Mouse (Mus musculus) embryonic stem cell, embryonic (primary cell): Measurements from ENCODE around the gene Cd300ld2.
"Not testable (repeated sequence)": the region's sequence is repeated elsewhere in the genome, so short reads cannot be mapped to it uniquely, and the experiment has no call there.

ENCODE experiments used
- CTCF ChIA-PET, 4 experiments: fragments of 300-600 bp in 2 of 4; fragments of 350-600 bp in 2 of 4; sonication (Branson Sonifier 250); formaldehyde crosslinking; loops; one replicate each; lab custom pipeline; 2022; ENCODE audit warnings: inconsistent platforms in 2 of 4; lab: Charles Lee
- POLR2A ChIA-PET, 4 experiments: fragments of 300-600 bp in 2 of 4; fragments of 350-600 bp in 2 of 4; sonication (Branson Sonifier 250); formaldehyde crosslinking; loops; one replicate each; lab custom pipeline; 2022; ENCODE audit warnings: antibody characterized with exemption in 4 of 4, inconsistent platforms in 1 of 4; lab: Charles Lee

Gene Cd300ld2

DNA sequence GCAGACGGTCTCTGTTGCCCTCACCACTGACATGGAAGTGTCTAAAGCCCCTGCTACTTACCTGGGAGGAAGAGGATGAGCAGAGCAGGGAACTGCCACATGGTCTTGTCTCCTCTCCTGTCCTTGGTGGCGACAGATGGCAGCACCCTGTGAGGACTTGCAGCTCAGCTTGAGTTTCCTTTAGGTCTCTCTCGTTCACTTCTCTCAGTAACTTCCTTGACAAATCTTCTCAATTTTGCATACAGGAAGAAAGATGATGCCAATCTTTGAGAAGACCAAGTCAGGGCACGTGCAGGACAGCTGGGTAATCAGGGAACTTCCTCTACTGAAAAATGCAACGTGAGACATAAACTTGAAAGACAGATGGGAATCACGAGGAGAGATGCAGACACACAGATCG is at the start of gene Cd300ld2:
Gene Cd300ld2 (minus strand): TSS at position 101 of the 400 bp plus-strand sequence.
- POLR2A ChIA-PET, CTCF ChIA-PET: not testable (repeated sequence)

DNA sequence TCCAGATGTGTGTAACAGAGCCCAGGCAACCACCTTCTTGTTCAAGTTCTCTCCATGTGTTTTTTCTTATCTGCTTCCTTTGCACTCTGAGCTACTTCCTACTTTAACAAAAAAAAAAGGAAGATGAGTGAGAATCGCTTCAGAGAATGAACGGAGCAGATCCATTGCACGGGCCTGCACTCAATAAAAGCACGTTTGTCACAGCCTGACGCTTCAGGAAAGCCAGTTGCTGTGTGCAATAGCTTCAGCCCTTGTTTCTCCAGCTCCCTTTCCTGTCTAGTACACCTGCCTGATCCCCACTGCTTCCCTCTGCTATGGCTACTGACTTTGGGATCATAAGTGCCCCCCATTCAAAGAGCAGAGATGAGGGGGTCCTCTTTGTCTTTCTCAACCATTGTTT is 46.1 kb upstream of the Cd300ld2 start, which contains the start of gene Cd300e:
Gene Cd300e (minus strand): TSS at position 101 of the 400 bp plus-strand sequence.
- POLR2A ChIA-PET = interaction anchor here in 1 of 4 experiments (2.5 kb wide), 1 partner anchor 10 kb away, joined by 12 read pairs; no protein-coding TSS in a partner anchor
- CTCF ChIA-PET = interaction anchor here in 3 of 4 experiments (0.6 kb wide), 4 partner anchors 12 to 1352 kb away, joined by 3 to 5 read pairs (median 3); partner anchors contain the start of gene Cpsf4l (in 1 of the 3)

DNA sequence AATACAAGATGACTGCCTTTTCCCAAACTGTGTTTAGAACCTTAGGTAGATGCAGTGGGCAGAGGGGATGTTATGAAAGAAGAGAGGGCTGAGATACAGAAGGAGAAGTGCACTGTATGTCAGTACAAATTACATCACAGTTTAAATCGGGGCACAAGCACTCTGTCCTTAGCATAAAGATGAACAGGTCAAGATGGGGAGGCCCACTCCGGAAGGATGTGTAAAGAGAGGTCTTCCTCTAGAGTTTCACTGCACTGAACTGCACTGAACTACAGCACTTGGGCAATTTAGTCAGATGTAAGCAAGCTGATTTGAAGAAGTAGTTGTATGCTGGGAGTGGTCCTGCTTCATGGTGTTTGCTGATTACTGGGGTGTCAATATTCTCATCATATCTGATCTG is 43.8 kb upstream of the Cd300ld2 start:
- CTCF ChIA-PET = interaction anchor here in 1 of 4 experiments (1.0 kb wide), 1 partner anchor 11 kb away, joined by 5 read pairs; no protein-coding TSS in a partner anchor

DNA sequence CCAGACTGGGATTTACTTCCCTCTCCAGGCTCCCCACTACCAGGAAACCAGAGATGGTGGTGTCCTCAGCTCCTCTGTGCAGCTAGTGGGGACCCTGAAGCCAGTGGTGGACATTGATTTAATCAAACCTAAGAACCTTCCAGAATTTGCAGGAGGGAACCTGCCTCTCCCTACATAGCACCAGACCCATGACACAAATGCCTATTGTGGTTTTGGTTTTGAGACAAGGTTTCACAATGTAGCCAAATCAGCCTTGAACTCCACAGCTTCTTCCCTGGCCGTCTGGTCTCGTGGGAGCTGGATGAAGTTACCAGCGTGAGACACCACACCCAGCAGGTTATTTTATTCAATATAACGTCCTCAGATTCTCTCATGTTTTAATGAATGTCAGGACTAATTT is 42.7 kb upstream of the Cd300ld2 start:
- ChIA-PET POLR2A (interaction anchor here in 1 of 4 experiments (0.7 to 1.6 kb wide), 2 partner anchors 93 to 591 kb away, joined by 3 to 5 read pairs; no protein-coding TSS in a partner anchor), CTCF (interaction anchor here in 1 of 4 experiments (0.6 kb wide), 1 partner anchor 100 kb away, joined by 3 read pairs; no protein-coding TSS in a partner anchor)

More for the DNA sequence above, 43.8 kb upstream of the Cd300ld2 start:
- POLR2A ChIA-PET = interaction anchor here in 1 of 4 experiments (1.6 kb wide), 1 partner anchor 92 kb away, joined by 3 read pairs; no protein-coding TSS in a partner anchor

DNA sequence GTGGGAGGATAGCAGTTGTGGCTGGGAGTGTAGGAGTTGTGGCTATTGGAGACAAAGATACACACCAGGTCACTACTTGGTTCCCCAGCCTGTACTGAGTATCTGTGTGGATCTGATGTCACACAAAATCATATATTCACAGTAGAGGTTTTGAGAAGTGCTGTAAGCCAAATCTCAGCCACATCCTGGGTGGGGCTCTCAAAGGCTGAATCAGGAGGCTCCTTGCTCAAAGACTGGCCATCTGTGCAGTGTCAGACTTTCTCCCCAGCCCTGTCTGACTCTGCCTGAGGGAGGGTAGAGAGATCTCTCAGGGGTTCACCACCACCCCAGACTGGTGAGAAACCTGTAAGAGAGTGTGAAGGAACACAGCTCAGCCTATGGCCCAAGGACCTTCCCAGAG is 38.5 kb upstream of the Cd300ld2 start:
- ChIA-PET CTCF (no interaction called here), POLR2A (no interaction called here)

DNA sequence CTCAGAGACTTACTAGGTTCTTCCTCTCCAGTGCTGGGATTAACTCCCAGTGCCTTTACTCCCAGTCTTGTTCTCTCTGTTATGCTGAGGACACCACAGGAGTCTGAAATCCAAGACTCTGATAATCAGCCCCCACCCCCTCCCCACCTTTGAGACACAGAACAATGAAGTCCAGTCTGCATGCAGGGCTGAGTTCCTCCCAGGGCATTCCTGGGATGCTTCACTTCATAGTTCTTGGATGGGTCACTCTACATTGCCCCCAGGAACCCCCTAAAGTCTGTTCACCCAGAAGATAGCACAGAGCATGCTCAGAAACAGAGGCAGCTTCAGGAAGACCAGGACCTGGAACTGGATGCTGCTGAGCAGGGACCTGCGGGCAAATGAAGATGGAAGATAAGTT is 37.0 kb upstream of the Cd300ld2 start:
- ChIA-PET POLR2A (interaction anchor here in 3 of 4 experiments (0.6 to 2.7 kb wide), 4 partner anchors 9 to 308 kb away, joined by 4 to 12 read pairs (median 8); partner anchors contain the start of genes Cd300e (in 1 of the 3) and Cd300ld (in 1 of the 3)), CTCF (interaction anchor here in 1 of 4 experiments (1.7 kb wide), 1 partner anchor 18 kb away, joined by 4 read pairs; no protein-coding TSS in a partner anchor)

DNA sequence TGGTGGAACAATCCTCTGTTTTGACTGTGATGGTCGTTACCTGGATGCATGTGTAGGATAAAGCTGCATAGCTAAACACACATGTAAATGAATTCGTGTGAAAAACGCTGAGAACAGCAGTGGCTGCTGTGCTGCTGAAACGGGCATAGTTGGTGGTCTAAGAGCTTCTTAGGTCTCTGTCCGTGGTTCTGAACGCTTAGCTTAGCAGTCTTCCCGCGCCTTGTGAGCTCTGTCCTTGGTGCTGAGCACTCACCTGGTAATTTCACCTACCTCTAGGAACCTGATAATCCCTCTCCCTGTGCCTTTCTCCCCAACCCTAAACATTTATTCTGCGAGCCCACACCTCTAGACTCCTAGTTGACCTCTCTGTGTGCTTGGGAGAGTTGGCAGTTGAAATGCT is 36.2 kb upstream of the Cd300ld2 start:
- ChIA-PET CTCF (interaction anchor here in 3 of 4 experiments (0.6 to 1.7 kb wide), 15 partner anchors 13 to 748 kb away, joined by 3 to 6 read pairs (median 3); partner anchors contain the start of gene Rab37 (in 1 of the 3)), POLR2A (interaction anchor here in 2 of 4 experiments (0.6 to 2.7 kb wide), 7 partner anchors 9 to 425 kb away, joined by 3 to 12 read pairs (median 4); partner anchors contain the start of gene Cd300e (in 1 of the 2))

DNA sequence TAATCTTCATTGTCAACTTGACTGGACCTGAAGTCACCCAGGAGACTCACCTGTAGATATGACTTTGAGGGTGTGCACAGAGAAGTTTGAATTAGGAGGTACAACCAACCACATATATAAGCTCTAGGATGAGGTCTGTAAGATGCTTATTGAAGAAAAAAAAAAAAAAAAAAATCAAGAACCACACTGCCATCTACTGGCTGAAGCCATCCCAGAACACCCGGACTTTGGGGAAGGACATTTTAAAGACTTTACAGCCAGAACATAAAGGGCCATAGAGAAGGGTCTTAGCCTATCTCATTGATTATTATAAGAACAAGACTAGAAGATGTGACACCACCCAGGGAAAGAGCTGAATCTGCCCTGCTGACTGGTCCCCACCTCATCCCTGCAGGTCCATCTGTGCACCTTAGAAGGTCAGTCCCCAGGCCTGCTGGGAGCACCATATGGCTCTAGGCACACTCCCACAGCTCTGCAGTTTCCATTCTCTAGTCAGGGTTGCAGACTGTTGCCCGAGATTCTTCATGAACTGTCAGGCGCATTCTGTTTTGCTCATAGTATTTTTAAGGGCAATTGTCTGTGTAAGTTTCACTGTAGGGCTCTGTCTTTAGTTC is 33.4 kb upstream of the Cd300ld2 start:
- ChIA-PET CTCF (interaction anchor here (0.6 to 1.0 kb wide), 24 partner anchors 11 to 1076 kb away, joined by 3 to 7 read pairs (median 4); partner anchors contain the start of gene Cd300e (in 1 of the 4)), POLR2A (interaction anchor here in 3 of 4 experiments (0.6 to 0.9 kb wide), 4 partner anchors 9 to 272 kb away, joined by 3 to 4 read pairs (median 4); no protein-coding TSS in a partner anchor)

DNA sequence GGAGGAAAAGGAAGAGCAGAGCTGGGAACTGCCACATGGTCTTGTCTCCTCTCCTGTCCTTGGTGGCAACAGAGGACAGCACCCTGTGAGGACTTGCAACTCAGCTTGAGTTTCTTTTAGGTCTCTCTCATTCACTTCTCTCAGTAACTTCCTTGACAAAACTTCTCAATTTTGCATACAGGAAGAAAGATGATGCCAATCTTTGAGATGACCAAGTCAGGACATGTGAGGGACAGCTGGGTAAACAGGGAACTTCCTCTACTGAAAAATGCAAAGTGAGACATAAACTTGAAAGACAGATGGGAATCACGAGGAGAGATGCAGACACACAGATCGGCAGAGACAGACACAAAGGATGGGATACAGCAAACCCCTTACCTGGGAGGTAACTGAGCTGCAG is 32.3 kb upstream of the Cd300ld2 start, which contains the start of gene Cd300ld3:
Gene Cd300ld3 (minus strand): TSS at position 151 of the 400 bp plus-strand sequence.
- ChIA-PET CTCF (interaction anchor here in 1 of 4 experiments (0.9 kb wide), 1 partner anchor 112 kb away, joined by 3 read pairs; no protein-coding TSS in a partner anchor), POLR2A (no interaction called here)

DNA sequence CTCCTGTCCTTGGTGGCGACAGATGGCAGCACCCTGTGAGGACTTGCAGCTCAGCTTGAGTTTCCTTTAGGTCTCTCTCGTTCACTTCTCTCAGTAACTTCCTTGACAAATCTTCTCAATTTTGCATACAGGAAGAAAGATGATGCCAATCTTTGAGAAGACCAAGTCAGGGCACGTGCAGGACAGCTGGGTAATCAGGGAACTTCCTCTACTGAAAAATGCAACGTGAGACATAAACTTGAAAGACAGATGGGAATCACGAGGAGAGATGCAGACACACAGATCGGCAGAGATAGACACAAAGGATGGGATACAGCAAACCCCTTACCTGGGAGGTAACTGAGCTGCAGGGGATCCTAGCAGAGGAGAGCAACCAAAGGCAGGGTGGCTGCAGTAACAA is 21.7 kb upstream of the Cd300ld2 start, which contains the start of gene Cd300ld5:
Gene Cd300ld5 (minus strand): TSS at position 101 of the 400 bp plus-strand sequence.
- POLR2A ChIA-PET, CTCF ChIA-PET: not testable (repeated sequence)

DNA sequence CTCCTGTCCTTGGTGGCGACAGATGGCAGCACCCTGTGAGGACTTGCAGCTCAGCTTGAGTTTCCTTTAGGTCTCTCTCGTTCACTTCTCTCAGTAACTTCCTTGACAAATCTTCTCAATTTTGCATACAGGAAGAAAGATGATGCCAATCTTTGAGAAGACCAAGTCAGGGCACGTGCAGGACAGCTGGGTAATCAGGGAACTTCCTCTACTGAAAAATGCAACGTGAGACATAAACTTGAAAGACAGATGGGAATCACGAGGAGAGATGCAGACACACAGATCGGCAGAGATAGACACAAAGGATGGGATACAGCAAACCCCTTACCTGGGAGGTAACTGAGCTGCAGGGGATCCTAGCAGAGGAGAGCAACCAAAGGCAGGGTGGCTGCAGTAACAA is 10.9 kb upstream of the Cd300ld2 start, which contains the start of gene Cd300ld4:
Gene Cd300ld4 (minus strand): TSS at position 101 of the 400 bp plus-strand sequence.
- CTCF ChIA-PET, POLR2A ChIA-PET: not testable (repeated sequence)

DNA sequence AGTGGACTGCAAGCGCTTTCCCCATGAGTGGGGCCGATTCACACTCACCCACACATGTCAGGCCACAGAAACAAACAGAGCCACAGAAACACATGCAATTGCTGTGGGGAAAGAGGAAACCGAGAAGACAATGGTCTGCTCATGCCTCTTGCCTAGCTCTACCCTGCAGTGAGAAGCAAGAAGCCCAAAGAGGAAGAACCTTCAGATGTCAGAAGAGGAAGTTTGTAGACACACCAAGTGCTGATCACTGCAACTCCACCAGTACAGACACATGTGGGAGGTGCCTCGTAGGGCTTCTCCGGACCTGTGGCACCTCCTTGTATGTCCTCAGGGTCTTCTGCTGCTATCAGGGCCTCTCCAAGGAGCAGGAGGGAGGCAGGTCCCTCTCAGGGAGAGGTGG is 11.9 kb downstream of the Cd300ld2 start:
- POLR2A ChIA-PET = no interaction called here
- CTCF ChIA-PET = no interaction called here

DNA sequence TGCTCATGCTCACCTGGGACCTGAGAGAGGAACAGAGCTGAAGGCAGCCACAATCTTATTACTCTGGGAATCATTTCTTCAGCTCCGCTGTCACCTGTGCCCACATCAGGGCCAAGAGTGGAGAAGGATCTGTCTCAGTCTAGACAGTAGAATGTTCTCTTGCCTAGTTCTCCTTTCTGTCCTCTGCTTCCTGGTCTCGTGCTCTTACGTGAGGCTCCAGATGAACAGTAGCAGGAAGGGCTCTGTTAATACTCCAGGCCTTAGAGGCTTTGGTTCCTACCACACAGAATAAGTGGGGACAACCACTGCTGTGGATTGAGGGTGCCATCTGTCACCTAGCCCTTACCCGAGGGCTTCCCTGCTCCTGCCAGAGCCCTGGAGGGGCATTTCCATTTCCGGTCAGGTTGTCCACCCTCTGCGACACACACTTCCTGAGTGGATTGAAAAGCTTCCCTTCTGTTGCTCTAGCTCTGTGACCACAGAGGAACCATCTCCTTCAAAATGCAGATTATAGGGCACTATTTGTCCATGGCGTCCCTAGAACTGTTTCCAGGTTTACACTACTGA is 14.4 kb downstream of the Cd300ld2 start, which contains the start of gene Cd300c2:
Gene Cd300c2 (minus strand): TSS at position 407 of the 567 bp plus-strand sequence.
- ChIA-PET CTCF (no interaction called here), POLR2A (no interaction called here)

DNA sequence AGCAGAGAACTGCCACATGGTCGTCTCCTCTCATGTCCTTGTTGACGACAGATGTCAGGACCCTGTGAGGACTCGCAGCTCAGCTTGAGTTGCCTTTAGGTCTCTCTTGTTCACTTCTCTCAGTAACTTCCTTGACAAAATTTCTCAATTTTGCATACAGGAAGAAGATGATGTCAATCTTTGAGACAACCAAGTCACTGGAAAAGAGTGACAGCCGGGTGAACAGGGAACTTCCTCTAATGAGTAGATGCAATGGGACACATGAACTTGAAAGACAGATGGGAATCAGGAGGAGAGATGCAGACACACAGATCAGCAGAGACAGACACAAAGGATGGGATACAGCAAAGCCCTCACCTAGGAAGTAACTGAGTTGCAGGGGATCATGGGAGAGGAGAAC is 26.2 kb downstream of the Cd300ld2 start, which contains the start of gene Cd300ld:
Gene Cd300ld (minus strand): TSS at position 130 of the 400 bp plus-strand sequence.
- ChIA-PET POLR2A (interaction anchor here in 1 of 4 experiments (0.5 kb wide), 1 partner anchor 63 kb away, joined by 12 read pairs; no protein-coding TSS in a partner anchor), CTCF (no interaction called here)

DNA sequence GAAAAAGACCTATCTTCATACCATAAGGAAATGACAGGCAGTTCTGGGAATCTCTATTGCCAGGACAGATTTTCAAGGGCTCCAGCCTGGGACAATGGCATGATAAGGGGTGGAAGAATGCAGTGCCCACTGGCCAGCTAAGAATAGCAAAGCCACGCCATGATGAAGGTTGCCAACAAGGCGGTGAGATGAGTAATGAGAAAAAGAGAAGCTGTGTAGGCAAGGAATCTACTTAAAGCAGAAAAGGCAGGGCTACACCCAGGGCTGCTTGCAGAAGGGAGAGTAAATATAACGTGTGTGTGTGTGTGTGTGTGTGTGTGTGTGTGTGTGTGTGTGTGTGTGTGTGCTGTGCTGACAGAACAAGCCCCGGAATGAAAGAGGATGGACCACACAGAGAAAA is 34.1 kb downstream of the Cd300ld2 start:
- POLR2A ChIA-PET = no interaction called here
- CTCF ChIA-PET = no interaction called here

DNA sequence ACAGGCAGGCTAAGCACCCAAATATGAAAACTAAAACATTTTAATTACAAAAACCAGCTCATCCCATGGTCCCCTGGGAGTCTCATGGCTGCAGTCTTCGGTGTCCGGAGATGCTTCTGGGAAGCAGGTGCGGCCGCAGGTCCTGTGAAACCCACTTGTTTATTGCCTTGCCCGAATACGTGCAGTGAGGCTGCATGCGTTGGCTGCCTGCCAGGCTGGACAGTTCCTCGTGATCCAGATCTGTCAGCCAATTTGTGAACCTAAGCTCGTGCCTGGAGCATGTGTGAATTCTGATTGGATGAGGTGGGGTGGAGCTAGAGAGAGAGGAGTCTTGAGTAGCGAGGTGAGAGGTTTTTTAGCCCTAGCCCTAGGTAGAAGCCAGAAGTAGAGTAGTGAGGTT is 43.3 kb downstream of the Cd300ld2 start:
- POLR2A ChIA-PET = no interaction called here

DNA sequence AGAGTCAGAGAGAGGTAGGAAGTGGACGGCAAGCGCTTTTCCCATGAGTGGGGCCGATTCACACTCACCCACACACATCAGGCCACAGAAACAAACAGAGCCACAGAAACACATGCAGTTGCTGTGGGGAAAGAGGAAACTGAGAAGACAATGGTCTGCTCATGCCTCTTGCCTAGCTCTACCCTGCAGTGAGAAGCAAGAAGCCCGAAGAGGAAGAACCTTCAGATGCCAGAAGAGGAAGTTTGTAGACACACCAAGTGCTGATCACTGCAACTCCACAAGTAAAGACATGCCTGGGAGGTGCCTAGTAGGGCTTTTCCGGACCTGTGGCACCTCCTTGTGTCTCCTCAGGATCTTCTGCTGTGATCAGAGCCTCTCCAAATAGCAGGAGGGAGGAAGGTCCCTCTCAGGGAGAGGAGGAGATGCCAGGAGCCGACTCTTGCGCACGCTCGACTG is 47.2 kb downstream of the Cd300ld2 start, which contains the start of gene Cd300c:
Gene Cd300c (minus strand): TSS at position 406 of the 456 bp plus-strand sequence.
- ChIA-PET POLR2A (interaction anchor here in 1 of 4 experiments (1.4 kb wide), 1 partner anchor 15 kb away, joined by 3 read pairs; no protein-coding TSS in a partner anchor), CTCF (no interaction called here)

More for the DNA sequence above, 43.3 kb downstream of the Cd300ld2 start:
- CTCF ChIA-PET = interaction anchor here in 2 of 4 experiments (0.6 kb wide), 2 partner anchors 64 to 688 kb away, joined by 4 read pairs; no protein-coding TSS in a partner anchor

DNA sequence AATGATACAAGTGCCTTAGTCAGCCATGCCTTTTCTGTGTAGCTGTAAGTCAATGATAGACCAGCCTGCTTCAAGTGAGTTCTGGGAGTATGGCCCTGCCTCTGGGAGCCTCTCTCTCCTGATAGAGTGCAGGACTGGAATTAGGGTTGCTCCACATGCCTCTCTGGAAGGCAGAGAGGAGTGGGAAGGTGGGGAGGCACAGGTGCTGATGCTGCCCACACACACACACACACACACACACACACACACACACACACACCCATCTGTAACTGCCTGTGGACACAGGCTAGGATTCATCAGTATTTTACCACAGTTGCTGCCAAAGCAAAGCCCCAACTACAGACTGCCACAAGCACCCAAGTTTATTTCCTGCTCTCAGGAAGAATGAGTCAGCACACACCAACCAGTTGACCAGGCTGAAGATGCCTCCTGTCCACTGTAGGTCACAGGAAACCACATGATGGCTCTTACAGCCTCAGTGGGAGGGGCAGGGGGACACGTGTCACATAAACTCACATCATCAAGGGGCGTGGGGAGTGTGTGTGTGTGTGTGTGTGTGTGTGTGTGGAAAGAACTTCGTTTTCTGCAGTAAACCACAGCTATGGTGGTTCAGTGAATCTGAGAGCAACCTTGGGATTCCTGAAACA is 50.7 kb downstream of the Cd300ld2 start:
- POLR2A ChIA-PET = no interaction called here
- CTCF ChIA-PET = no interaction called here
